Comparison of ENCODE assay signal across 8 mouse cellular contexts in genomic region chr3:69315810-69316390, GRCm38 (mm10). TPM values are rescaled to one million over a fixed set of nuclear protein-coding genes. Genes with fewer than 3 reads are reported as not detected.
DNase-seq lines count a peak whose midpoint lies in the region; ATAC-seq and TF ChIP-seq lines count a peak whose summit lies in the region.

No protein-coding gene starts in this region.

- H3K4me2 ChIP-seq in embryonic facial prominence, embryonic 13.5 days = peak overlapping the region; percentile 85
- peak overlapping the region; percentile 98 for H3K4me2 ChIP-seq in intestine, postnatal 0 days (replicated peaks; ENCODE audit: low read depth)
- peak overlapping the region; percentile 95 for H3K4me2 ChIP-seq in neural tube, embryonic 12.5 days (replicated peaks)

- H3K4me3 ChIP-seq in layer of hippocampus, adult 2 months = peak overlapping the region; percentile 94
- peak overlapping the region; percentile 76 for H3K4me3 ChIP-seq in embryonic facial prominence, embryonic 13.5 days
- peak overlapping the region; percentile 66 for H3K4me3 ChIP-seq in intestine, postnatal 0 days (ENCODE audit: low read depth, low read length)
- peak overlapping the region; percentile 69 for H3K4me3 ChIP-seq in neural tube, embryonic 12.5 days

- DNase-seq in layer of hippocampus, adult 2 months (ENCODE audit: low spot score in 2 of 2) = no peak
- no peak for DNase-seq in layer of hippocampus, postnatal 10 days (ENCODE audit: low spot score in 2 of 2)
- no peak for DNase-seq in cerebellum, adult 9-11 months
- DNase-seq in adrenal gland, postnatal 25 days = no peak

- peak overlapping the region; percentile 100 for H3K27ac ChIP-seq in layer of hippocampus, adult 2 months
- peak overlapping the region; percentile 81 for H3K27ac ChIP-seq in embryonic facial prominence, embryonic 13.5 days
- H3K27ac ChIP-seq in intestine, postnatal 0 days (ENCODE audit: low read depth, low read length) = peak overlapping the region; percentile 71; the same call in 1 of the 2 replicates
- H3K27ac ChIP-seq in neural tube, embryonic 12.5 days = 0 out of 2 replicates have a peak overlapping the region, but pooled peaks have one; percentile 64

- peak overlapping the region; percentile 81 for H3K9ac ChIP-seq in embryonic facial prominence, embryonic 13.5 days
- H3K9ac ChIP-seq in intestine, postnatal 0 days (ENCODE audit: low read depth, low read length) = peak overlapping the region; percentile 66
- peak overlapping the region; percentile 86 for H3K9ac ChIP-seq in neural tube, embryonic 12.5 days

- 2% methylated on average over 18 of the region's 18 CpGs for WGBS in embryonic facial prominence, embryonic 13.5 days
- WGBS in intestine, postnatal 0 days = under 1% methylated on average over 18 of the region's 18 CpGs
- 2% methylated on average over 18 of the region's 18 CpGs for WGBS in neural tube, embryonic 12.5 days

- TF ChIP-seq CTCF in layer of hippocampus, adult 2 months (conservative IDR thresholded peaks at IDR 0.05) = no peak
- no peak for TF ChIP-seq CTCF in intestine, postnatal 0 days (IDR thresholded peaks at IDR 0.05; ENCODE audit: low read depth)

- peaks cover 22% of the 10 kb centered on the region for H3K4me1 ChIP-seq in embryonic facial prominence, embryonic 13.5 days
- peaks cover 8% of the 10 kb centered on the region for H3K4me1 ChIP-seq in intestine, postnatal 0 days (replicated peaks; ENCODE audit: control insufficient read depth, insufficient read depth, low read length)
- H3K4me1 ChIP-seq in neural tube, embryonic 12.5 days = peaks cover 18% of the 10 kb centered on the region

- H3K36me3 ChIP-seq in embryonic facial prominence, embryonic 13.5 days = no peaks in the 10 kb centered on the region
- H3K36me3 ChIP-seq in intestine, postnatal 0 days (ENCODE audit: control insufficient read depth, insufficient read depth) = no peaks in the 10 kb centered on the region
- H3K36me3 ChIP-seq in neural tube, embryonic 12.5 days = no peaks in the 10 kb centered on the region

- no peaks in the 10 kb centered on the region for H3K9me3 ChIP-seq in embryonic facial prominence, embryonic 13.5 days
- no peaks in the 10 kb centered on the region for H3K9me3 ChIP-seq in intestine, postnatal 0 days (ENCODE audit: control insufficient read depth)
- H3K9me3 ChIP-seq in neural tube, embryonic 12.5 days = no peaks in the 10 kb centered on the region

- ATAC-seq in embryonic facial prominence, embryonic 13.5 days (ENCODE audit: insufficient number of reproducible peaks, insufficient read depth, low FRiP score, low TSS enrichment, low read depth) = peak; percentile 22; the same call in 1 of the 2 replicates
- peak; percentile 48 for ATAC-seq in intestine, postnatal 0 days
- ATAC-seq in neural tube, embryonic 12.5 days (ENCODE audit: low FRiP score, low read depth) = peak; percentile 66
- ATAC-seq in CD4-positive, CD25-positive, alpha-beta regulatory T cell, adult 4 months = no peak

- peaks cover 6% of the 10 kb centered on the region; the same call in 1 of the 2 replicates for H3K27me3 ChIP-seq in embryonic facial prominence, embryonic 13.5 days
- peaks cover 19% of the 10 kb centered on the region; the same call in 1 of the 2 replicates for H3K27me3 ChIP-seq in intestine, postnatal 0 days (replicated peaks; ENCODE audit: control insufficient read depth, insufficient read depth, low read length)
- H3K27me3 ChIP-seq in neural tube, embryonic 12.5 days (replicated peaks) = no peaks in the 10 kb centered on the region

RNA-seq across cellular contexts. Expression of gene Ppm1l, which starts 0.8 kb away (rescaled TPM):
- 10 to 100 TPM; 49.7 to 51.1 TPM for total RNA-seq in layer of hippocampus, adult 2 months (2021)
- 10 to 100 TPM; 56.7 to 57.7 TPM for total RNA-seq in layer of hippocampus, postnatal 10 days (2021)
- 7.1 and 8.3 TPM in 2 replicates for polyA plus RNA-seq in embryonic facial prominence, embryonic 13.5 days (2015; fragmentation: Nextera tagmentation; extraction: Ambion mirVana)
- polyA plus RNA-seq in intestine, postnatal 0 days (2015; fragmentation: Nextera tagmentation; extraction: Ambion mirVana) = 2.8 and 3.0 TPM in 2 replicates
- 26.0 and 27.8 TPM in 2 replicates for polyA plus RNA-seq in neural tube, embryonic 12.5 days (2016; fragmentation: Nextera tagmentation; extraction: Ambion mirVana)
- polyA plus RNA-seq in CD4-positive, CD25-positive, alpha-beta regulatory T cell, adult 4 months (2017; shearing (Covaris generic)) = 1 to 10 TPM; 4.4 to 6.9 TPM
- total RNA-seq in adrenal gland, postnatal 25 days (2021) = 13.6 and 15.0 TPM in 2 replicates
